Mouse (Mus musculus) olfactory bulb, adult 2 months (tissue): Measurements from ENCODE around the gene Cep41. TPM values are rescaled to one million over a fixed set of nuclear protein-coding genes. Genes with fewer than 3 reads are reported as not detected.

Source experiments
- H3K27ac ChIP-seq: fragments of 200-500 bp; 2 replicates; pipeline ENCODE4 v1.5.1; 2012; ENCODE audit warnings: low read depth, low read length; ENCODE audit not compliant: insufficient read depth
- H3K4me1 ChIP-seq: fragments of 200-500 bp; 2 replicates; pipeline ENCODE4 v1.6.1; 2012; ENCODE audit warnings: low read length; ENCODE audit not compliant: control insufficient read depth, insufficient read depth
- H3K4me3 ChIP-seq: fragments of 200-500 bp; 2 replicates; pipeline ENCODE4 v1.5.1; 2012; ENCODE audit warnings: mild to moderate bottlenecking, low read depth, low read length, moderate library complexity; ENCODE audit not compliant: insufficient read depth
- CTCF ChIP-seq: fragments of 200-500 bp; IDR thresholded peaks from 2 replicates; pipeline ENCODE4 v1.5.1; 2012; ENCODE audit warnings: low read depth, mild to moderate bottlenecking, low read length, moderate library complexity; ENCODE audit not compliant: insufficient read depth
- POLR2A ChIP-seq: fragments of 200-500 bp; IDR thresholded peaks from 2 replicates; pipeline ENCODE4 v1.6.1; 2012; ENCODE audit warnings: mild to moderate bottlenecking, low read depth, low read length, moderate library complexity; ENCODE audit not compliant: insufficient read depth
- WGBS: fragments of 180-500 bp; shearing (Covaris S2); methylation state at CpG from one replicate; pipeline ENCODE4 v1.1.7; 2018; 5-methylcytosine and 5-hydroxymethylcytosine counted together
- polyA plus RNA-seq: library from polyadenylated mRNA; stranded (reverse); fragments of >200 nt; gene quantifications from 2 replicates; pipeline ENCODE4 v1.2.4, GENCODE M21; 2012; ENCODE audit warnings: low replicate concordance; ENCODE audit not compliant: missing spikeins, insufficient read depth, insufficient read length

Cep41 gene
- polyA plus RNA-seq = not detected in 2 replicates

GRCm38 (mm10) chr6:30693350-30693991 is at the start of gene Cep41:
Gene Cep41 (minus strand): TSS chr6:30693749.
- WGBS = under 1% methylated on average over 44 of the region's 52 CpGs
- peak; percentile 21; the same call in 1 of the 2 replicates for TF ChIP-seq POLR2A
- no peak for TF ChIP-seq CTCF

DNA sequence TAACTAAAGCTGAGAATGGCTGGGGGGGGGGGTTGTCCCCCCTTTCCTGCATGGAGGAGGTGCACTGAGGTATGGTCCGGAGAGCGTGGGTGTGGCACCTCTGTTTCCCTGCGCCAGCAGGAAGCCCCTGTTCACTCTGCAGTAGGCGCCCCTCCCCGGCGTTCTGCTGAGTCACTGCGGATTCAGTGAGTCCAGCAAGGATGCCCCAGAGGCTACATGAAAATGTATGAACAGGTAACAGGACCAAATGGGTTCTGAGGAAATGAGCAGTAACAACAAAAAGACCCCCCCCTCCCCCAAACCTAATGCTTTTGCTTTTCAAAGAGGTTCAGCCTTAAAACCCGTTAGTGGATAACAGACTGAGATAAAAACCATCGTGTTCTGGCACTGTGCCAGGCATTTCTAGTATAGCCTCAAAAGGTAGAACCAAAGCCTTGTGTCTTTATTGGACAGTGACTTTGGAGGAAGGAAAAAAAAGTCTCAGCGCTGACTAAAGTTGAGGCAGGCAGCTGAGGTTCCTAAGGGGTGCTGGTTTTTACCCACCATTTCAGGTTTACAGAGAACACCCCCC is 45.7 kb upstream of the Cep41 start:
- Histone ChIP-seq H3K4me3 (peak overlapping the region; percentile 35), H3K27ac (no peak overlapping the region), H3K4me1 (no peaks in the 10 kb centered on the region; the same call in 1 of the 2 replicates)
- no peak for TF ChIP-seq POLR2A
- TF ChIP-seq CTCF = no peak
- 59% methylated on average over 10 of the region's 10 CpGs for WGBS

More at GRCm38 (mm10) chr6:30693350-30693991, at the start of gene Cep41:
- peak within 1 kb of the TSS; percentile 61 for H3K27ac ChIP-seq
- peaks cover 5% of the 10 kb centered on the region; the same call in 1 of the 2 replicates for H3K4me1 ChIP-seq
- H3K4me3 ChIP-seq = peak within 1 kb of the TSS; percentile 78

GRCm38 (mm10) chr6:30738464-30739006 is 45.0 kb upstream of the Cep41 start:
- H3K4me3 ChIP-seq = peak overlapping the region; percentile 48
- TF ChIP-seq POLR2A (no peak), CTCF (no peak)
- no peak overlapping the region for H3K27ac ChIP-seq
- no peaks in the 10 kb centered on the region; the same call in 1 of the 2 replicates for H3K4me1 ChIP-seq
- WGBS = 44% methylated on average over 20 of the region's 20 CpGs

- H3K4me1 ChIP-seq = peaks cover 2% of the 10 kb centered on the region; the same call in 1 of the 2 replicates
- WGBS = 63% methylated on average over 66 of the region's 66 CpGs
- TF ChIP-seq CTCF (no peak; the same call in 1 of the 2 replicates), POLR2A (peak; percentile 80; the same call in 1 of the 2 replicates)
- peak overlapping the region; percentile 48 for H3K4me3 ChIP-seq
- H3K27ac ChIP-seq = 0 out of 2 replicates have a peak overlapping the region, but pooled peaks have one; percentile 13
These were observed 44.3 kb upstream of the Cep41 start for GRCm38 (mm10) chr6:30737548-30738463.

- Histone ChIP-seq H3K4me3 (peak overlapping the region; percentile 48), H3K27ac (0 out of 2 replicates have a peak overlapping the region, but pooled peaks have one; percentile 13), H3K4me1 (peaks cover 2% of the 10 kb centered on the region; the same call in 1 of the 2 replicates)
- TF ChIP-seq CTCF (peak; percentile 59), POLR2A (no peak; the same call in 1 of the 2 replicates)
- 48% methylated on average over 29 of the region's 29 CpGs for WGBS
These were observed 43.5 kb upstream of the Cep41 start for GRCm38 (mm10) chr6:30736864-30737547.

GRCm38 (mm10) chr6:30736372-30736762 is 42.8 kb upstream of the Cep41 start:
- H3K4me1 ChIP-seq = peaks cover 2% of the 10 kb centered on the region; the same call in 1 of the 2 replicates
- WGBS = 60% methylated on average over 13 of the region's 13 CpGs
- no peak overlapping the region for H3K4me3 ChIP-seq
- no peak for TF ChIP-seq POLR2A
- no peak for TF ChIP-seq CTCF
- no peak overlapping the region for H3K27ac ChIP-seq

DNA sequence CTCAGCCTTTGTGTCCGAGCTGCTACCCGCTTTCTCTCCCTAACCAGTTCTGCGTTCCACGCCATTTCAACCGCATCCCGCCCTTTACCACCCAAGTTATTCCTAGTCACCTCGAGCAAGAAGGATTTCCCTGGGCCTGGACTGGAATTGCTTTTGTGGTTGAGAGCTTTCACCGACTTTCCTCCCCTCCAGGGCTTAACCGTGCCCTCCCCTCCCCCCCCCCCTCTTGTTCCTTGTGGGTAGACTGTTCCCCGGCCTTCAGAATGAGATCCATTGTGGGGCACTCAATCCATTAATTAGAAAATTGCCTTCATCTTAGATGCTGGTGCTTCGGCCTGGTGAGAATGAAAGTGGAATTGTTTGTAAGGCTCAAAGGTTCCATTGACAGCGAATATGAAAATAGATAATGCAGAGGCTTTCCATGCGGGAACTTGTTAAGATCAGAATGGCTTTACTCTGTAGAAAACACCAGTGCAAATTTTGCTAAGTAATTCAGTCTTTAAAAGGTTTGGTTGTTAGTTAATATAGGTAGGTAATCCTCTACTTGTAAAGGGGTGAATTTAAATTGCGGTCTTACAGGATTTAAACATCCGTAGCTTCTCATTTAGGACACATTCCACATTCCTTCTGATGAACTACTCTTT is 42.3 kb upstream of the Cep41 start:
- WGBS = 69% methylated on average over 15 of the region's 15 CpGs
- no peak overlapping the region for H3K4me3 ChIP-seq
- TF ChIP-seq CTCF (no peak), POLR2A (no peak)
- H3K27ac ChIP-seq = peak overlapping the region; percentile 25; the same call in 1 of the 2 replicates
- peaks cover 2% of the 10 kb centered on the region; the same call in 1 of the 2 replicates for H3K4me1 ChIP-seq

- TF ChIP-seq POLR2A (no peak), CTCF (no peak)
- 76% methylated on average over 22 of the region's 22 CpGs for WGBS
- H3K4me3 ChIP-seq = no peak overlapping the region
- H3K4me1 ChIP-seq = peaks cover 2% of the 10 kb centered on the region; the same call in 1 of the 2 replicates
- peak overlapping the region; percentile 25; the same call in 1 of the 2 replicates for H3K27ac ChIP-seq
These were observed 41.6 kb upstream of the Cep41 start for GRCm38 (mm10) chr6:30734988-30735727.
